In the genomic region with DNA sequence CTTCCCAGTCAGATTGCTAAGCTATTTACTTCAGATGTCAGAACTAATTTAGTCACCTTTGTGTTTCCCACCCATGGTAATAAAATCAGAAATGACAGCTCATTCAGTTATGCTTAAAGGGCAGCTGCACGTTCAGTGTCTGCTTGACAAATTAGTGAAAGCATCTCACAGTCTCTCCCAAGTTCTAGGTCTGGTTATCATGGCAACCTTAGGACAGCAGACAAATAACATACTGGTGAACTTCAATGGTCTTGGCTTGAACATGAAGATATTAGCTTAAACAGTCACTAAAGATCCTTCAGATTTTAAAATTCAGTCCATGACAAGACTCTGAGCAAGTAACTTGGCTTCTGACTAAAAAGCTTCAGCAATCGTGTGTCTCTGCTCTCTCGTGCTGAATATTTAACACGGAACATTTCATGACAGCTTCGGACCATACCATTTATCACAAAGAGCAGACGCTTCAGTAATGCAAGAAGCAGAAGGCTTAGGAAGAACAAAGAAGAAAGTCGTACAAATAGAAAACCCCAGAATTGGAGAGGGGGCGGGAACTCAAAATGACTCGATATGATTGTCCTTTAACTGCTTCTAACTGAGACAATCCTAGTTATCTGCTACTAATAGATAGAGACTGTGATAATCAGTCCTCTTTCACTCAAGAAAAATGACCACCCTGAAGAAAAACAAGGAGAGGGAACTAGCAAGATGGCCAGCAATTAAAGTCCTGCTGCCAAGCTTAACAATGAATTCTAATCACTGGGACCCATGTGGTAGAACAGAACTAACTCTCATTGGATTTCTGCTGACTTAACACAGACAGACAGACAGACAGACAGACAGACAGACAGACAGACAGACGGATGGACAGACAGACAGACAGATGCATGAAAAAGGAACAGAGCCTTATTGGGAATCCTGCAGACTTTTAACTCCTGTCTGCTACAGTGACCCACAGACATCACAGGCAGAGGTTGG, we compare ENCODE assay signal across 30 mouse cellular contexts. TPM values are rescaled to one million over a fixed set of nuclear protein-coding genes. Genes with fewer than 3 reads are reported as not detected.
DNase-seq lines count a peak whose midpoint lies in the region; ATAC-seq lines count a peak whose summit lies in the region.
"Had no signal": no experiment of that assay in that cellular context is flagged by ENCODE, and none has a peak within 500 bp of the region (broad histone marks: within the 10 kb centered on the region; RNA-seq: fewer than 3 reads in every experiment).

No protein-coding gene starts in this region.

- 76% methylated on average over 10 of the region's 10 CpGs for WGBS in hindbrain, embryonic 14.5 days
- 86% methylated on average over 10 of the region's 10 CpGs for WGBS in hindbrain, embryonic 10.5 days
- WGBS in midbrain, embryonic 11.5 days = 89% methylated on average over 10 of the region's 10 CpGs
- 69% methylated on average over 10 of the region's 10 CpGs for WGBS in midbrain, embryonic 14.5 days

- 0 out of 2 replicates have a peak overlapping the region, but pooled peaks have one; percentile 12 for H3K27ac ChIP-seq in hindbrain, embryonic 14.5 days
- no peak overlapping the region for H3K27ac ChIP-seq in hindbrain, embryonic 10.5 days
- H3K27ac ChIP-seq in midbrain, embryonic 11.5 days (ENCODE audit: low read depth, low read length) = no peak overlapping the region
- no peak overlapping the region for H3K27ac ChIP-seq in midbrain, embryonic 14.5 days (replicated peaks; ENCODE audit: low read depth, low read length)
- H3K27ac ChIP-seq: embryonic facial prominence, embryonic 15.5 days; forebrain, embryonic 12.5 days; forebrain, embryonic 15.5 days; heart, adult 2 months; heart, embryonic 10.5 days; heart, embryonic 13.5 days had no signal

- no peaks in the 10 kb centered on the region for H3K27me3 ChIP-seq in hindbrain, embryonic 14.5 days (ENCODE audit: control insufficient read depth, insufficient read depth, low read length)
- H3K27me3 ChIP-seq in hindbrain, embryonic 10.5 days (ENCODE audit: insufficient read depth, poor library complexity, severe bottlenecking) = no peaks in the 10 kb centered on the region
- H3K27me3 ChIP-seq in midbrain, embryonic 11.5 days (ENCODE audit: control insufficient read depth, insufficient read depth, low read length) = no peaks in the 10 kb centered on the region
- H3K27me3 ChIP-seq in midbrain, embryonic 14.5 days (ENCODE audit: control insufficient read depth, insufficient read depth, low read length) = no peaks in the 10 kb centered on the region
- H3K27me3 ChIP-seq: embryonic facial prominence, embryonic 15.5 days; forebrain, embryonic 12.5 days; forebrain, embryonic 15.5 days; heart, embryonic 13.5 days; hindbrain, embryonic 15.5 days had no signal

- DNase-seq in hindbrain, embryonic 14.5 days (ENCODE audit: low spot score) = no peak
- no peak for DNase-seq in hindbrain, embryonic 10.5 days (ENCODE audit: low spot score)
- DNase-seq in midbrain, embryonic 11.5 days (ENCODE audit: low spot score, missing footprints) = peak; percentile 81
- DNase-seq in midbrain, embryonic 14.5 days = no peak
- peak; percentile 9 for DNase-seq in brain, adult 2 months (ENCODE audit: low read depth, low spot score)
- peak; percentile 75 for DNase-seq in retina, embryonic 14.5 days (ENCODE audit: low spot score)
- no peak for DNase-seq in ovary, adult 18-20 months (ENCODE audit: low spot score)
- DNase-seq in layer of hippocampus, postnatal 36 days = no peak
- DNase-seq: adrenal gland, adult 8-10 months; adrenal gland, postnatal 25 days; cerebellum, adult 11 months; cerebellum, adult 2 months; cerebellum, adult 9-11 months; cerebellum, postnatal 36 days; embryo, embryonic 11 days; gastrocnemius, postnatal 10 days; gastrocnemius, postnatal 36 days; heart, adult 2 months; heart, postnatal 14 days; heart, postnatal 4 days had no signal

- H3K4me1 ChIP-seq in hindbrain, embryonic 14.5 days (replicated peaks; ENCODE audit: control insufficient read depth, insufficient read depth, low read length) = no peaks in the 10 kb centered on the region
- no peaks in the 10 kb centered on the region for H3K4me1 ChIP-seq in hindbrain, embryonic 10.5 days (replicated peaks)
- H3K4me1 ChIP-seq in midbrain, embryonic 11.5 days (ENCODE audit: control insufficient read depth, insufficient read depth, low read length) = no peaks in the 10 kb centered on the region
- H3K4me1 ChIP-seq in midbrain, embryonic 14.5 days (ENCODE audit: control insufficient read depth, insufficient read depth, low read length) = no peaks in the 10 kb centered on the region
- H3K4me1 ChIP-seq: embryonic facial prominence, embryonic 15.5 days; forebrain, embryonic 12.5 days; forebrain, embryonic 15.5 days; heart, embryonic 10.5 days; heart, embryonic 13.5 days; hindbrain, embryonic 15.5 days had no signal

- no peak for ATAC-seq in hindbrain, embryonic 14.5 days (ENCODE audit: low FRiP score)
- ATAC-seq in midbrain, embryonic 11.5 days (ENCODE audit: low FRiP score) = no peak
- no peak for ATAC-seq in midbrain, embryonic 14.5 days (ENCODE audit: low FRiP score, low TSS enrichment)
- ATAC-seq: activated CD4-positive, CD25-positive, alpha-beta regulatory T cell, adult 4 months; CD4-positive, CD25-positive, alpha-beta regulatory T cell, adult 4 months; forebrain, embryonic 15.5 days; inflammation-experienced regulatory T-cells, adult 6 months; intestine, embryonic 16.5 days had no signal

- H3K9ac ChIP-seq in hindbrain, embryonic 14.5 days = no peak overlapping the region
- H3K9ac ChIP-seq in midbrain, embryonic 11.5 days (ENCODE audit: low read length) = no peak overlapping the region
- H3K9ac ChIP-seq in midbrain, embryonic 14.5 days (replicated peaks; ENCODE audit: low read length) = no peak overlapping the region
- H3K9ac ChIP-seq: embryonic facial prominence, embryonic 15.5 days; forebrain, embryonic 12.5 days; forebrain, embryonic 15.5 days; heart, embryonic 13.5 days; hindbrain, embryonic 15.5 days had no signal

- no peaks in the 10 kb centered on the region for H3K9me3 ChIP-seq in hindbrain, embryonic 14.5 days (ENCODE audit: control insufficient read depth, low read length)
- no peaks in the 10 kb centered on the region for H3K9me3 ChIP-seq in hindbrain, embryonic 10.5 days
- no peaks in the 10 kb centered on the region for H3K9me3 ChIP-seq in midbrain, embryonic 11.5 days (ENCODE audit: control insufficient read depth, low read length)
- H3K9me3 ChIP-seq in midbrain, embryonic 14.5 days (ENCODE audit: control insufficient read depth, low read length) = no peaks in the 10 kb centered on the region
- H3K9me3 ChIP-seq: embryonic facial prominence, embryonic 15.5 days; forebrain, embryonic 12.5 days; forebrain, embryonic 15.5 days; heart, embryonic 10.5 days; heart, embryonic 13.5 days; hindbrain, embryonic 15.5 days had no signal

- H3K4me3 ChIP-seq in hindbrain, embryonic 14.5 days (replicated peaks; ENCODE audit: low read length) = no peak overlapping the region
- no peak overlapping the region for H3K4me3 ChIP-seq in hindbrain, embryonic 10.5 days
- no peak overlapping the region for H3K4me3 ChIP-seq in midbrain, embryonic 11.5 days (ENCODE audit: low read depth, low read length)
- H3K4me3 ChIP-seq in midbrain, embryonic 14.5 days (replicated peaks; ENCODE audit: low read depth, low read length) = no peak overlapping the region
- H3K4me3 ChIP-seq: embryonic facial prominence, embryonic 15.5 days; forebrain, embryonic 12.5 days; forebrain, embryonic 15.5 days; heart, adult 2 months; heart, embryonic 10.5 days; heart, embryonic 13.5 days; hindbrain, embryonic 15.5 days had no signal

- no peak overlapping the region for H3K4me2 ChIP-seq in hindbrain, embryonic 14.5 days (replicated peaks)
- no peak overlapping the region for H3K4me2 ChIP-seq in midbrain, embryonic 11.5 days
- H3K4me2 ChIP-seq in midbrain, embryonic 14.5 days (ENCODE audit: low read length) = no peak overlapping the region
- H3K4me2 ChIP-seq: embryonic facial prominence, embryonic 15.5 days; forebrain, embryonic 12.5 days; forebrain, embryonic 15.5 days; heart, embryonic 13.5 days; hindbrain, embryonic 15.5 days had no signal

- no peaks in the 10 kb centered on the region for H3K36me3 ChIP-seq in hindbrain, embryonic 14.5 days (replicated peaks; ENCODE audit: control insufficient read depth, insufficient read depth)
- H3K36me3 ChIP-seq in hindbrain, embryonic 10.5 days = no peaks in the 10 kb centered on the region
- H3K36me3 ChIP-seq in midbrain, embryonic 11.5 days (ENCODE audit: control insufficient read depth, insufficient read depth, low read length) = no peaks in the 10 kb centered on the region
- H3K36me3 ChIP-seq in midbrain, embryonic 14.5 days (ENCODE audit: control insufficient read depth, insufficient read depth, low read length) = no peaks in the 10 kb centered on the region
- H3K36me3 ChIP-seq: embryonic facial prominence, embryonic 15.5 days; forebrain, embryonic 12.5 days; forebrain, embryonic 15.5 days; heart, embryonic 10.5 days; heart, embryonic 13.5 days; hindbrain, embryonic 15.5 days had no signal

RNA-seq across cellular contexts. Expression of a gene that starts 27.3 kb away (rescaled TPM):
- 25.7 and 26.2 TPM in 2 replicates for polyA plus RNA-seq in hindbrain, embryonic 14.5 days (2014; fragmentation: Nextera tagmentation; extraction: Ambion mirVana)
- 32.7 and 43.3 TPM in 2 replicates for polyA plus RNA-seq in hindbrain, embryonic 10.5 days (2016; fragmentation: Nextera tagmentation; extraction: Ambion mirVana)
- 37.5 and 40.4 TPM in 2 replicates for polyA plus RNA-seq in midbrain, embryonic 11.5 days (2014; fragmentation: Nextera tagmentation; extraction: Ambion mirVana)
- 27.5 and 32.9 TPM in 2 replicates for polyA plus RNA-seq in midbrain, embryonic 14.5 days (2014; fragmentation: Nextera tagmentation; extraction: Ambion mirVana)
- total RNA-seq in layer of hippocampus, postnatal 36 days (2021) = 10 to 100 TPM; 13.7 to 17.7 TPM

Comparison
In these comparisons a context has a peak if more than half of its experiments do, and no peak if none do; other contexts are left out.
1. DNase-seq: peak in midbrain, embryonic 11.5 days (single experiment), brain, adult 2 months (single experiment) and retina, embryonic 14.5 days (single experiment); none in hindbrain, embryonic 14.5 days (single experiment), hindbrain, embryonic 10.5 days (single experiment), midbrain, embryonic 14.5 days (single experiment), ovary, adult 18-20 months (single experiment) and layer of hippocampus, postnatal 36 days (0 of 2).